Mouse (Mus musculus) CD4-positive helper T cell, adult 2 months (primary cell): ENCODE data around the gene Cdkl1.

ENCODE experiments used
- DNase-seq: peaks from one replicate; pipeline ENCODE4 v3.0.0-alpha.2; 2012; ENCODE audit warnings: low read depth, missing footprints, low spot score

The Cdkl1 gene

DNA sequence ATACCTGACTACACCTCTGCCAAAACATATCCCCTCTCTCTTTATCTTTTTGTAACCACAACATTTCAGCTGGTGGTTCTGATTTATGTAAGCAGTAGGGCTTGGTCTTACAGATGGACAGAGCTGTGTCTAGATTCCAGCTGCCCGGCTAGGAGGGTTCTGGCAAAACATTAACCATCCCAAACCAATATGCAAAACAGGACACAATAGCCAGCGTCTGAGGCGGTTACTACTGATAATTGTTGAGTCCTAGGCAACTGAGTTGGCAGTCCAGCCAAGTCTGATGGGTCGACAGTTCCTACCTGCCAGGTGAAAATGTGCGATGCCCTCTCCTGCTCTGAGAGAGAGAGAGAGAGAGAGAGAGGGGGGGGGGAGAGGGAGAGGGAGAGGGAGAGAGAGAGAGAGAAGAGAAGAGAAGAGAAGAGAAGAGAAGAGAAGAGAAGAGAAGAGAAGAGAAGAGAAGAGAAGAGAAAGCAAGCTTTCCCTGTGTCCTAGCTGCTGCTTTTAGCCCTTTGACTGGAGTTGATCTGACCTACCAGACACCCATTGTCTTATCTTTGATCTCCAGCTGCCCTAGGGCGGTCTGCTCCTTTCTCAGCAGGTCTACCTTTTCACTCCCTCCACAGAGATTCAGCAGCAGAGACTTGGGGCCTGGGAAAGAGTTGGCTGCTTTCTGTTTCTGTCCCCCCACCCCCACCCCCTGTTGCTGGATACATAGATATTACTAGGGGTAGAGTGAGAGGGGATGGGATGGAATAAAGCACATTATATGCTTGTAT lies 7.6 kb downstream of the Cdkl1 start:
- DNase-seq: no peak

DNA sequence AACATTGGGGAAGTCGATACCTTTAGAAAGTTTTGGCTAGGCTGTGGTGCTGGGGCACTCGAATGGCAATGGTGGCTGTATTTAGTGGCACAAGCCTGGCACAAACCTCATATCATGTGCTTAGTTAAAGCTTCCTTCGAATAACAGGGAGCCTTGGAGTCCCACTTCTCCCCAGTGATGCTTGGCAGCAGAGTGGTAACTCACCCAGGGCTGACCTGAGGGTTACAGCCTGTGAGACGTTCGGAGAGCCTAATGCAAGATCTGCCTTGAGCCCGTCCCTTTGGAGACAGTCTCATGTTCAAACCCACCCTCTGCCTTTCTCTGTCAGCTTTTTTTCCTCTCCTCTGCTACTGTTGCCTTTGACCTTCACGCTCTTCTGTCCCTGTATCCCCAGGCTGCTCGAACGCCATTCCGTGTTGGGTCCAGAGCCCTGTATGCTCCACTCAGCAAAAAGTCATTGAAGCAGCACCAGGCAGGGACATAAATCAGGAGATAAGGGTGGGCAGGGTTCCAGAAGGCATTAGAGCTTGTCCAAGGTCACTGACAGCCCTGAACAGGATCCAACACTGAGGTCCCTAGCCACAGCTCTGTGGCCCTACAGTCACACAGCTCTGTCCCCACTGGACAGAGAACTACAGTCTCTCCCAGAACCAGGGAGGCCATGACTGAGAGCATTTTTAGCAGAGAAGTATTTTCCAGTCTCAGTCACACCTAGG lies 9.0 kb downstream of the Cdkl1 start:
- DNase-seq: no peak

DNA sequence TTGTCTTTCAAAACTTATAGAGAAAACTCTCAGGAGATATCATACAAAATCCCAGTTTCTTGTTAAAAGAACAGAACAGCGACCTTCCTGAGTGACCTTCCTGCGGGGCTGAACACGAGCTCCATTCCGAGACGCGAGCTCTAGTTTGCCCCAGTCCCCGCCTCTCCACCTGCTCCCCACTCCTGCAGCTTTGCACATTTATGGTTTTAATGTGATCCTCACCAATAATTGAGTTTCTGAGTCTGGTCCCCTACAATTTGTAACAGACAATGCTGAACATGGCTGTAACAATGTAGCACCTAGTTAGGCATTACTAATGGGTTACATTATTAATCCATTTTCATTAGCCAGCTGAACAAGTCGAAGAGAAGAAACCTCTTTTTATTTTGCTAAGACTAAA lies 9.6 kb downstream of the Cdkl1 start:
- DNase-seq: no peak

DNA sequence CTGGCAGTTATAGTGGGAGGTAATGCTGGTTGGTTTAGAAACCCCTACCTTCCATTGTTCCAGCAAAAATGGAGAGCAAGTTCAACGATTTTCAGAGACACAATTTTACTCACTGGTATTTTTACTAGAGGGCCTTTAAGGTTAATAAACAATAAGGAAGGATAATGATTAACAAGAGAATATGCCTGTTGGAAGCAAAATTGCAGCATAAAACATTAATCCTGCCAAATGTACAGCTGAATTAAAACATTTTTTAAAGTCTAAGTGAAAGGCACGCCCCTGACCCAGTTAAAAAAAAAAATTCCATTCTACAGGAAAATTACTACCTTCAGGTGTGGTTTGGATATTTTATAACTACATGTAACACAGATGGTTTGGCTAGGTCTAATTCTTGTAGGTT lies 13.1 kb downstream of the Cdkl1 start:
- DNase-seq: no peak

DNA sequence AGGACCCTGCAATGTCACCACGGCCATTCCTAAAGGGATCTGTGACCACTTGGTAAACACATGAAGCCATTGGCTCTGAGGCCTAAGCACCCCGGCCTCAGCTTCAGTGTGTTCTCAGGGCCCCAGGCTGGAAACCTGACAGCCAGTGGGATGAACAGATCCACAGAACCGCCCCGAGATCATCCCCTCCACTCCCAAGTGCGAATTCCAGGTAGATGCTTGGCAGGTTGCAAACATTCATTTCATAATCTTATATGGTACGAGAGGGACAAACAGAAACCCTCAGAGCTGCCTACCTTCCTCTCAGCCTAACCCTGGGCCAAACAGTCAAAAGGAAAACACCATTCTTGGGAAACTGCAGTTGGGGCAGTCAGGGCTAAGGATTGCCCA lies 13.7 kb downstream of the Cdkl1 start:
- DNase-seq: no peak

DNA sequence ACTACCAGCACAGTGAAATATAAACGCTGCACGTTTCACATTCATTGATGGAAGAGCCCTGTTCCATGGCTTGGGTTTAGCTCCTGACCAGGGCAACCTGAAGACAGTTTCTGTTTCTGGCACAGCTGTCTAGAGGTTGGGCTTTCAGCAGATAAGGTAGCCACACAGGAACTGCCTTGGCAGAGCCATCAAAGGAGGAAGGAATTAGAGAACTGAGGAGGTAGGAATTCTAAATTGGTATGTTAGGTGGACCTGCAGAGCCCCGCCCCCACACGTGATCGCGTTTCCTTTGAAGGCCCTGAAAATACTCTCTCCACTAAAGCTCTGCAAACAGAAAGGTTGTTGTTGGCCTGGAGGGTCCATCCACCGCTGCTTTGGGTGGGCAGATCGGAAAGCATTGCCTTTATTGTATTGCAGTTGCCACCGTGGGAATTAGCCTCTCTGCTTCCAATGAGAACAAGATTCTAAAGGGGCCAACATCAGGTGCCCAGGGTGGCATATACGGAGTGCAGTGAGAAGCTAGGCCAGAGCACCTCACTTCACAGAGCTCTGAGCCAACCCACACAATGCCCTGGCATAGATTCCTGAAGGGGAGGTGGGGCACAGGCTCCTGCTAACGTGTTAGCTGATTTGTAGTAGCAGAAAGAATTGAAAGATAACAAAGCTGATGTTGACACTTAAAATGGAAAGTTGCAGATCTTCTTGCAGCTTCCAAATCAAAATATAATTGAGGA lies 14.3 kb downstream of the Cdkl1 start:
- no peak for DNase-seq

DNA sequence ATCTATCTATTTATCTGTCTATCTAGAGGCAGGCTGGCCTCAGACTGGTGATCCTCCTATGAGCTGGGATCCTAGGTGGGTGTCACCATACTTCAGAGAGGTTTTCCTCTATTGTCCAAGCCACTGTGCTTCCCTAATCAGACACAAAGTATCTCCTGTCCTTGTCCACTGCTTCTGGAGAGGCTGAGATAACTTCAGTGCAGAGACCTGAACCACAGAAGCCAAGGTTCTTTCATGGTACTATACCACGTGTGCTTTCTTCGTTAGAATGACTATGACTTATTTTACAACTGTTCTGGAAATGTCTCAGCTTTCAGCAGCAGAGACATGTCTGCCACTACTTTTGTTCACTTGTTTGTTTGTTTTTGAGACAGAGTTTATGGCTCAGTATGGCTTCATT lies 22.2 kb downstream of the Cdkl1 start:
- DNase-seq: no peak

DNA sequence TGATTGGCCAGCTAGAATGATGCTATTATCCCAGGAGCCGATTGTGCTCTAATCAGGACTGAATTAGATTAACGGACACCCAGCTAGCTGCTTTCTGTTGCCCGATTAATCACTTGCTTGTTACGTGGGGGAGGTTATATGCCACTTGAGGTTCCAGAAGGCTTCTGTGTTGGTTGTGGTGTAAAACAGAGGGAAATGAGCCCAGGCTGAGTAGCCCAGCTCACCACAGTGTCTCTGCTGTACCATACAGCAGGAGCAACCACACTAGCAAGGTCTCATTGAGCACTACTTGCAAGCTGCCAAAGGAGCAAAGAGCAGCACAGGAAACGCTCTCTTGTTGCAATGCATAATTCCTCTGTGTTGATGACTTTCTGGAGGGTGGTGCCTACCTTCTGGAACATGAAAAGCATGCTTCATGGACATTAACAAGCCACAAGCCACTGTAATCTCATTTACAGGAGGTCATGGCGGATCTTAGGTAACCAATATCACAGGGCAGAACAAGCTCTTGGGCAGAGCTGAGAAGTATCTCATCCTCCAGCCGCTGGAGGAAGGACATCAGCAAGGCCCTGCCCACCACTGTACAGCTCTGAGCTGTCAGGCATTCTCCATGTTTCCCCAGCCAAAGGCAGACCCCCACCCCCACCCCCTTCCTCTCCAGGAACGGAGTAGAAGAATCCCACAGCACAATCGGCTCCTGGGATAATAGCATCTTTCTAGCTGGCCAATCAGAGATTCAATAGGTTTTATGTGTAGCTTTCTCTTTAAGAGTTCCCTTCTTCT lies 23.4 kb downstream of the Cdkl1 start:
- DNase-seq: no peak

DNA sequence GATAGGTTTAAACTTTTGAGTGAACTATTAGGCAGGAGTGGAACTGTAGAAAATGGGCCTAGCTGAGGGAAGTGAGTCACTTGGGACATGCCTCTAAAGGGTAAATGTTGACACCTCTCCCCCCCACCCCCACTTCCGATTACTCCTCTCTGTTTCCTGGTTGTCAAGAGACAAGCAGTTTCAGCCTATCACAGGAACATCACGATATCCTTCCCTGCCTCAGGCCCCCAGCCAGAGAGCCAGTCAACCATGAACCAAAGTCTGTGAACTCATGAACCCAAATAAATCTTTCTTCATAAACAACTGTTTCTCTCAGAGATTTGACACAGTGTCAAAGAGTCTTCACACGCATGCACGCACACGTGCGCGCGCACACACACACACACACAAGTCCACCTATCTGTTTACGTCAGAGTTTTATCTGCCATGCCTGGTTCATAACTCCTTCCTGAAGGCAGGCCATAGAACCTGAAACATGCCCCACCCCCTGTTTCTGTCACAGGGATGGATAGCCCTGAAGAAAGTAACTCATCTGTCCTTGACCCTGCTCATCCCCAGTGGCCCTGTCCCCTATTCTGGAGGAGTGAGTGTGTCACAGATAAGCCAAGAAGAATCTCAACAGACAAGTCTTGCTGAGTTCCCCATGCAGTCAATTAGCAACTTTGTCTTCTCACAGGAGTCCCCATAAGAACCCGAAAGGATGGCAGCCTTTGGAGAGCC lies 24.7 kb downstream of the Cdkl1 start:
- DNase-seq: no peak

DNA sequence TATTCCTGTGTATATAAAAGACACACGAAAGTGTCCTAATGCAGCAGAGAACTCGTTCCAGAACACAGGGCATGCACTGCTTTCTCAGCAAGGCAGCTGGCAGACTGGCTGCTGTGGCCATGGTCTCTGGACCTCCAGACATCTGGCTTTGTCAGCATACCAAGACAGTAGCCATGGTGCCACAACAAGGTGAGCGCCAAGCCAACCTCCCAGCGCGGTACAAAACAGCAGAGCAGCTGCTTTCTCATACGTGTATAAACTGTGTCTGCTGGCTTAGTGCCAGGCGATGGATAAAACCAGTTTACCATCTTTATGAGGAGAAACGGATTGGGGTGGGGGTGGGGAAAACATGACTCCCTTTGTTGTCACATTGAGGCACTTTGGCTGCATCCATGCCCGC lies 25.5 kb downstream of the Cdkl1 start:
- DNase-seq: no peak

DNA sequence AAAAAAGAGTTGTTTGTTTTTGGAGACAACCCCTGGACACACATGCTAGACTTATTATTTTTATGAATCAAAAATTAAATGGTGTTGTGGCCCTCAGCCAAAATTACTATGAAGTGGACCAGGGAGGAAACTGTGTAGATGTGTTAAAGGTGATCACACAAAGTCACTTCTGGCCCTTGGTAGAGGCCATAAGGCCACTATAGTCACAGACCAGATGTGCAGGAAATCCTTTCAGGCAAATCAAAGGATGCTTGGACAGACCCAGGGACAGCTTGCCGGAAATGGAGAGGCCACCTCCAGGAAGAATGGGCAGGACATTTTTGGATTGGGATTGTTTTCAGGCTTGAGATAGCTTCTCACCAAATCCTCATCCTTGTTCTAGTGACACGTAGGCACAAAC lies 29.5 kb downstream of the Cdkl1 start:
- no peak for DNase-seq

DNA sequence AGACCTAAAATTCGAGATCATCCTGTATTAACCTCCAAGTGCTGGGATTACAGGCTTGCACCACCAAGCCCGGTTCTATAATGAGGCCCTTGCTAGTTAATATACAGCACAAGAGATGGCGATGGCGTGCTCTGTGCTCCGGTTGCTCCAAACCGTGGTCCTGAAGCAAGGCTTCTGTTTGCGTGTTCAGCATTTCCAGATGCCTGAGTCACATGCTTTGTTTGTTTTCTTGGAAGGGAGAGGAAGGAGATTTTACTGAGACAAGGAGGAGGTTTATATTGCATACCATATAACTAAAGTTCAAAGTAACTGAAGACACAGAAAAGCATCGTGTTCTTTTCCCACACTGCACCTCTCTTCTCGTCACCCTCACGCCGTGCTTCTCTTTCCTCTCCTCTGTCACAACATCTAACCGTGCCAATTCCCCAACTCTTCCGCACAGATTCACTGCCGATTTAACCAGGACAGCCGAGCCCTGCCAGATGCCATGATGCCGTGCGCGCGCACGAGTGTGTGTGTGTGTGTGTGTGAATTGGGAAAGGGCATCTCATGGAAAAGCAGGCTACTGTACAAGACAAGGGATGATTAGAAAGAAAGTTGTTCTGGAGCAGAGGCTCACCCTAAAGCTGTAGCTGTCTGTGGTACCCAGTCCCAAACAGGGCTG lies 30.2 kb downstream of the Cdkl1 start:
- DNase-seq: no peak

DNA sequence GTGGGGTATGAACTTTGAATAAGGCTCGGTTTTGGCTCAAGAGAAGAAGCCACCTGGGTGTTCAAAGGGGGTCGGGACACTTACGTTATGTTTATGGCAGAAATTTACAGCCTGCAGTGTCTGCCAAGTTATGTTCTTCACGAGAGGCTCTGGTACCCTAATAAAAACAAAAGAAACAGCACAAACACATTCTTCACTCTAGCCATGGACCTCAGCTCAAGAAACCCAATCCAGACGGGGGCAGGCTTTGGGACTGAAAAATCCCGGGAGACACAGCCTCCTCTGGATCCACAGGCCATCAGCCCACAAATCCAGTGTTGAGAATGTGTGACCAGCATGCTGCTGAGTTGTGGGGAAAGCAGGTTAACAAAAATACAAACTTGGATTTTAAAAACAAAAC lies 31.1 kb downstream of the Cdkl1 start:
- no peak for DNase-seq

DNA sequence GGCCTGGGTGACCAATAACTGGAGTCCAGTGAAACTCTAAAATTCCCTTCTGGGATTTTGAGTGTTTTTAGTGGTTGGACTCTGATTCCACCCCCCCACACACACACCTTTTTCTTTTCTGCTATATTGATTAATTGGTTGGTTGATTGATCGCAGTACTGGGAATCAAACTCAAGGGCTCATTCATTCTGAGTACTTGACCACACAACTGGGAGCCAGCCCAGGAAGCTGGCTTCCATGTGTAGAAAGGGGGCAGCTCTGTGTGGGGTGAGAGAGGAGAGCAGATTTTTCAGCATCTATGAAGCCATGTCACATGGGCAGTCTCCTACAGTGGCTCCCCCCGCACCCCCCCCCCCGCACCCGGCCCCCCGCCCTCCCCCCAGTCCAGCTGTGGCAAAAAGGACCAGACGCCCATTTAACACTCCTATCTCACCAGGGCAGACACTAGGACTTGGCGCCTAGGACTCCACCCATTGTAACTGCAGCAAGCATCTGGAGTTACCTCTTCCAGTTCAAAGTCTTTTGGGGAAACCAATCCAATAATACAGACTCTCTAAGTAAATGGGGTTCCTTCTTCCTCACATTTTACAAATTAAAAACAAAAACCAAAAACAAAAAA lies 31.7 kb downstream of the Cdkl1 start:
- no peak for DNase-seq

DNA sequence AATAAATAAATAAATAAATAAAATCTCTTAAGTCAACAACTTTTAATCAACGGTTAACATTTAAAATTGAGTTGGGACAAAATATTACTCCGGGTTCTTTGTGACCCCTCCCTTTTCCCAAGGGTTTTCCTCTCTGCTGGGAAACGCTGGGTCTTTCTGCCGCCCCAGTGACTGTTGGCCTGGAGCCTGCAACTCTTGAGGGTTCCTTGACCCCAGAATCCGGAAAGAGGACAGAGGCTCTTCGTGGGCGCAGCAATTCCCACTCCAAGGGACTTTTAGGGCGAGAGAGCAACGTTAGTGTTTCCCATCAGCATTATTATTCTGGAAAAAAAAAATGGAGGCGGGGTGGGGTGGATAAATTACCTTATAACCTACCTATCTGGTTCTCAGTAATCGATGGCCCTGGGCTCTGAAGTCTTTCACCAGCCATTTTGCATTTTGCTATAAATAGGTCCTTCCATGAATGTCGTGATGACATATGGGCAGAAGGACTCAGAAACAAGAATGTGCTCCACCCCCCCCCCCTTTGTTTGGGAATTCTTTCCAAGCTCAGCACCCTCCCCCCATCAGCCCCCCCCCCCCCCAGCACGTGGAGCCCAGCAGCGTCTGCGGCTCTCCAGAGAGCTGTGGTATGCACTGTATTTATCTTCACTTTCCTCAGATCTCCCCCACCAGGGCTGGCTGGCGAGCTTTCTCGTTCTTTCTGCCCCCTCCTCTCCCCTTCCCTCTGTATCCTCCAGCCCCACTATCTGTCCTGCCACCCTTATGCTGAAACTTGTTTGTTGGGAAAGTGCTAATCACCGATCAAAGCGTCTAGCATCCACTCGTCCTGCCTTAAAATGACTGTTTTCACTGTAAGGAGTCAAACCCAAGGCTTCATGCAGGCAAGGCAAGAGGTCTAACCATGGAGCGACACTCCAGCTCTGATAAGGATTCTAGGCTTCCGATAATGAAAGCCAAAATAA lies 32.6 kb downstream of the Cdkl1 start:
- no peak for DNase-seq

DNA sequence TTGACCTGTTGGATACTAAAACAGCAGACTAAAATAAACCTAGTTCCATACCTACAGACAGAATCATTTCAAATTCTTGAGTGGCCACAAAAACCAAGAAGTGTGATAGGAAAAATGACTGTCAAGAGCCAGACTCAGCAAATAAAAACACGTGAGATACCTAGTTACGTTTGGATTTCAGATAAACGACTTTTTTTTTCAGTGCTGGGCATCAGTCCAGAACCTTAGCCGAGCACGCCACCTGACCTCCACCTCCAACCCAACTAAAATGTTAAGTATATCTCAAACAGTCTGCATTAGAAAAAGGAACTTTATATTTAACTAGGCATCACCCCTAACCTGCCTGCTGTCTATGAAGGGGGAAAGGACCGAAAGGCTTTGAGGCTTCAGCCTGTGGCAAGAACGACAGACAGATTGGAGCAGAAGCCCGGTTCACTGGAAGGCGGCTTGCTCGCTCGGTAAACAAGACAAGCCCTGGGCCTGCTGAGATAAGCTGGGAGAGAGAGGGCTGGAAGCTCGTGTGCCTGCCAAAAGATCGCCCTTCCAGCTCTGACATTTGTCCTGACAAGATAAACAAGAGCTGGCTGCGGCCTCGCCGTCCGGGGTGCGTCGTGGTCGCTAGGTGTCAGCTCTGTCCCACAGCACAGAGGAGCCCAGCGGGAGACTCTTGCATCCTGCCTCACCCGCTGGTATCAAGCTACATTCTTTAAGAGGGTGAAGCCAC lies 33.5 kb downstream of the Cdkl1 start:
- peak; percentile 54 for DNase-seq

DNA sequence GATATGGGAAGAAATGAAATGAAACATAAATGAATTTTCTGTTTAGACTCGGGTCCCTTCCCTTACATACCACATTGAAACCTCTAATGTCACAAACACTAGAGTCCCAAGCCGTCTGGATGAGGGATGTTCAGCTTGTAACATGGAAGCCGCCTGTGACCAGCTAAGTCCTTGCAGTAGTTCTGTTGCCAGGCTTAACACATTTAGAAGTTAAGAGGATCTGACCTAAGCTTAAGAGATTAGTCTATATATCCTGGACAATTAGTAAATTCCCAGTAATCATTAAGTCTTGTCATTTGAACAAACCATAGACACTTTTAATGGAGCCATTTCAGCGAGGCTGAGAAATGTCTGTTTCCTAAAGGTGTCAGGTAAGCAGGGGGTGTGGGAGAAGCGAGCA lies 35.1 kb downstream of the Cdkl1 start:
- DNase-seq: no peak

DNA sequence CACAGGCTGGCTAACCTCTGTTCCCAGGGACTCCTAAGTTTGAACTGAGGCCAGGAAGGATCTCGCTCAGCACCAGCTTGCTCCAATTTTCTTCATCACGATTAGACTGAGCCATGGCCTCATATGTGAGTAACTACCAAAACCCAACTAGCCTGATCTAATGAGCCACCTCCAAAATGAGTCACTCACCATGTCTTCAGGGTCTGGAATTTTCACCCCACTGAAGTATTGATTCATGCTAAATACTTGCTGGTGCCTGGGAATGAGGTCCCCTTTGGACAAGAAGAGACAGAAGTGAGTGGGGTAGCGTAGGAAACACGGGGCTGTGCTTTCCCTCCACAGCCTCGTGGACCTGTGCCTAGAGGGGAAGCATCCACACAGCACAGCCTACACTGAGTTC lies 37.1 kb downstream of the Cdkl1 start:
- DNase-seq: no peak
